Mouse (Mus musculus): ENCODE measurements around the gene Pklr. TPM values are rescaled to one million over a fixed set of nuclear protein-coding genes. Genes with fewer than 3 reads are reported as not detected.

Gene Pklr
- total and polyA plus RNA-seq, 3 experiments, result 53.2 to 185 (median 133) TPM

- TF ChIP-seq EP300 (IDR thresholded peaks at IDR 0.05; ENCODE audit: low read depth in 1 of 2, low read length in 2 of 2), result peak; percentile 76 to 92; a peak in 3 of 4 replicates
- TF ChIP-seq NELFE (IDR thresholded peaks at IDR 0.05; ENCODE audit: low read depth, low read length), result peak; percentile 73; the same call in 1 of the 2 replicates
- TF ChIP-seq ZKSCAN1 (IDR thresholded peaks at IDR 0.05; ENCODE audit: low read depth, low read length), result no peak; the same call in 1 of the 2 replicates
- no peak for TF ChIP-seq GABPA (IDR thresholded peaks at IDR 0.05; ENCODE audit: low read depth, low read length)
- no peak for TF ChIP-seq POLR2AphosphoS2 (IDR thresholded peaks at IDR 0.05; ENCODE audit: low read length)
- TF ChIP-seq POLR2A (IDR thresholded peaks at IDR 0.05; ENCODE audit: control insufficient read depth in 1 of 2, insufficient read depth in 1 of 2, low read depth in 1 of 2, low read length in 2 of 2, poor library complexity in 1 of 2), result no peak; a peak in 2 of 4 replicates
- TF ChIP-seq POLR2AphosphoS5 (IDR thresholded peaks at IDR 0.05; ENCODE audit: borderline replicate concordance, low read depth, low read length), result no peak
- TF ChIP-seq USF1 (IDR thresholded peaks at IDR 0.05; ENCODE audit: low read depth, low read length), result no peak; the same call in 1 of the 2 replicates
- TF ChIP-seq CTCF (IDR thresholded peaks at IDR 0.05 in 2 of 3, conservative IDR thresholded peaks at IDR 0.05 in 1 of 3; ENCODE audit: control insufficient read depth in 1 of 3, insufficient read depth in 1 of 3, low read depth in 2 of 3, low read length in 3 of 3, poor library complexity in 1 of 3, severe bottlenecking in 1 of 3), result no peak
- no peak for TF ChIP-seq CHD2 (IDR thresholded peaks at IDR 0.05; ENCODE audit: low read length)
- peak; percentile 85 for TF ChIP-seq ELF1 (IDR thresholded peaks at IDR 0.05; ENCODE audit: low read depth, low read length)
- TF ChIP-seq JUND (IDR thresholded peaks at IDR 0.05; ENCODE audit: low read depth, low read length), result no peak
- TF ChIP-seq MAZ (IDR thresholded peaks at IDR 0.05; ENCODE audit: low read depth, low read length), result no peak; the same call in 1 of the 2 replicates
- no peak; the same call in 1 of the 2 replicates for TF ChIP-seq MAFK (IDR thresholded peaks at IDR 0.05; ENCODE audit: borderline replicate concordance, low read depth, low read length)
- TF ChIP-seq UBTF (IDR thresholded peaks at IDR 0.05; ENCODE audit: borderline replicate concordance, insufficient read depth, low read depth, low read length), result no peak
- TF ChIP-seq SMC3 (IDR thresholded peaks at IDR 0.05; ENCODE audit: low read depth, low read length), result no peak
- TF ChIP-seq RAD21 (IDR thresholded peaks at IDR 0.05; ENCODE audit: low read depth, low read length), result no peak
- TF ChIP-seq ZMIZ1 (IDR thresholded peaks at IDR 0.05; ENCODE audit: low read depth, low read length), result no peak
- TF ChIP-seq MYC (IDR thresholded peaks at IDR 0.05; ENCODE audit: low read depth, low read length), result peak; percentile 74
- no peak for TF ChIP-seq MEF2A (IDR thresholded peaks at IDR 0.05; ENCODE audit: extremely low read depth, insufficient replicate concordance, low read depth, low read length, poor library complexity, severe bottlenecking)
Observed at GRCm38 (mm10) chr3:89182531-89183057, 46.7 kb downstream of the Pklr start (continued).

- no peaks in the 10 kb centered on the region for H3K9me3 ChIP-seq (replicated peaks; ENCODE audit: insufficient read depth, low read length)
- peaks cover 7 to 61% of the 10 kb centered on the region in 2 experiments for H3K36me3 ChIP-seq (ENCODE audit: control insufficient read depth in 1 of 2, insufficient read depth in 2 of 2, low read length in 2 of 2)
- peak; percentile 91 for DNase-seq (ENCODE audit: low read depth, low spot score)
- peak within 1 kb of the TSS; percentile 92 for H3K27ac ChIP-seq (ENCODE audit: control insufficient read depth, low read depth, low read length)
- no peaks in the 10 kb centered on the region for H3K27me3 ChIP-seq (ENCODE audit: control insufficient read depth in 1 of 2, insufficient read depth in 2 of 2, low read length in 2 of 2)
- H3K4me1 ChIP-seq (ENCODE audit: control insufficient read depth in 1 of 2, insufficient read depth in 2 of 2, low read length in 2 of 2), result peaks cover 25 to 70% of the 10 kb centered on the region in 2 experiments
- peak within 1 kb of the TSS; percentile 63 for H3K9ac ChIP-seq (ENCODE audit: control insufficient read depth, low read depth, low read length, poor library complexity, severe bottlenecking)
- peaks cover 13% of the 10 kb centered on the region for H3K79me2 ChIP-seq (ENCODE audit: control insufficient read depth, insufficient read depth, low read length, poor library complexity)
- peak within 1 kb of the TSS; percentile 43 to 45 for H3K4me3 ChIP-seq (ENCODE audit: control insufficient read depth in 1 of 2, insufficient read depth in 1 of 2, low read depth in 2 of 2, low read length in 2 of 2)
- TF ChIP-seq CHD1 (IDR thresholded peaks at IDR 0.05; ENCODE audit: low read depth, low read length), result peak; percentile 76; the same call in 1 of the 2 replicates
- TF ChIP-seq ZC3H11A (IDR thresholded peaks at IDR 0.05; ENCODE audit: low read depth, low read length), result no peak
- TF ChIP-seq GABPA (IDR thresholded peaks at IDR 0.05; ENCODE audit: low read depth, low read length), result no peak
- no peak for TF ChIP-seq SMC3 (IDR thresholded peaks at IDR 0.05; ENCODE audit: low read depth, low read length)
- peak; percentile 95 for TF ChIP-seq HCFC1 (IDR thresholded peaks at IDR 0.05; ENCODE audit: low read depth, low read length)
- TF ChIP-seq MYB (IDR thresholded peaks at IDR 0.05; ENCODE audit: low read depth, low read length), result no peak; the same call in 1 of the 2 replicates
- no peak for TF ChIP-seq RAD21 (IDR thresholded peaks at IDR 0.05; ENCODE audit: low read depth, low read length)
- TF ChIP-seq USF1 (IDR thresholded peaks at IDR 0.05; ENCODE audit: low read depth, low read length), result peak; percentile 48; the same call in 1 of the 2 replicates
- TF ChIP-seq GATA1 (IDR thresholded peaks at IDR 0.05; ENCODE audit: low read depth, low read length), result no peak
- no peak for TF ChIP-seq UBTF (IDR thresholded peaks at IDR 0.05; ENCODE audit: borderline replicate concordance, insufficient read depth, low read depth, low read length)
- 0 out of 2 replicates have a peak, but pooled peaks have one; percentile 61 for TF ChIP-seq JUND (IDR thresholded peaks at IDR 0.05; ENCODE audit: low read depth, low read length)
- 0 out of 2 replicates have a peak, but pooled peaks have one; percentile 25 for TF ChIP-seq NRF1 (IDR thresholded peaks at IDR 0.05; ENCODE audit: insufficient read depth, low read depth, low read length, poor library complexity, severe bottlenecking)
- no peak for TF ChIP-seq POLR2AphosphoS5 (IDR thresholded peaks at IDR 0.05; ENCODE audit: borderline replicate concordance, low read depth, low read length)
- no peak for TF ChIP-seq ZKSCAN1 (IDR thresholded peaks at IDR 0.05; ENCODE audit: low read depth, low read length)
- TF ChIP-seq MYC (IDR thresholded peaks at IDR 0.05; ENCODE audit: low read depth, low read length), result peak; percentile 48
- TF ChIP-seq ZMIZ1 (IDR thresholded peaks at IDR 0.05; ENCODE audit: low read depth, low read length), result peak; percentile 90
- TF ChIP-seq ELF1 (IDR thresholded peaks at IDR 0.05; ENCODE audit: low read depth, low read length), result no peak; the same call in 1 of the 2 replicates
- no peak for TF ChIP-seq USF2 (IDR thresholded peaks at IDR 0.05; ENCODE audit: borderline replicate concordance in 1 of 2, insufficient read depth in 1 of 2, low read depth in 1 of 2, low read length in 2 of 2)
- peak; percentile 58; the same call in 1 of the 2 replicates for TF ChIP-seq MAX (IDR thresholded peaks at IDR 0.05; ENCODE audit: low read length)
Observed at GRCm38 (mm10) chr3:89183058-89183958, 47.4 kb downstream of the Pklr start, which contains the start of gene Fam189b. TSS of gene Fam189b (plus strand) at chr3:89183143.

Data from MEL (cell line).